Mouse (Mus musculus) liver, embryonic 16.5 days (tissue): ENCODE measurements around the gene Gm960. TPM values are rescaled to one million over a fixed set of nuclear protein-coding genes. Genes with fewer than 3 reads are reported as not detected.
A peak's percentile ranks its signal among the peaks of the same experiment; 100 is the strongest.

Source experiments
- ATAC-seq: fragments of 200-750 bp; cut with Nextera tagmentation; 2 replicates; pipeline ENCODE4 v1.8.0; 2017; ENCODE audit warnings: low read depth, mild to moderate bottlenecking, moderate number of reproducible peaks, moderate library complexity
- H3K27ac ChIP-seq: fragments of 300-500 bp; sonication (generic); 2 replicates; pipeline ENCODE4 v1.5.1; 2014; ENCODE audit warnings: mild to moderate bottlenecking, low read length
- H3K27me3 ChIP-seq: fragments of 300-500 bp; sonication (generic); 2 replicates; pipeline ENCODE4 v1.6.1; 2014; ENCODE audit warnings: low read depth, low read length, mixed read lengths; ENCODE audit not compliant: control insufficient read depth, insufficient read depth
- H3K36me3 ChIP-seq: fragments of 300-500 bp; sonication (generic); 2 replicates; pipeline ENCODE4 v1.6.1; 2014; ENCODE audit warnings: mild to moderate bottlenecking; ENCODE audit not compliant: control insufficient read depth, insufficient read depth
- H3K4me1 ChIP-seq: fragments of 300-500 bp; sonication (generic); 2 replicates; pipeline ENCODE4 v1.6.1; 2014; ENCODE audit warnings: low read depth, low read length, mixed read lengths; ENCODE audit not compliant: control insufficient read depth
- H3K4me2 ChIP-seq: fragments of 300-500 bp; sonication (generic); 2 replicates; pipeline ENCODE4 v1.6.1; 2014; ENCODE audit warnings: low read depth, low read length, mixed read lengths
- H3K4me3 ChIP-seq: fragments of 300-500 bp; sonication (generic); 2 replicates; pipeline ENCODE4 v1.5.1; 2014; ENCODE audit warnings: low read depth, mild to moderate bottlenecking, low read length
- H3K9ac ChIP-seq: fragments of 300-500 bp; sonication (generic); 2 replicates; pipeline ENCODE4 v1.6.1; 2014; ENCODE audit warnings: low read depth, low read length
- H3K9me3 ChIP-seq: fragments of 300-500 bp; sonication (generic); replicated peaks from 2 replicates; pipeline ENCODE4 v1.6.1; 2016; ENCODE audit warnings: low read length; ENCODE audit not compliant: control insufficient read depth
- WGBS: fragments of 180-500 bp; shearing (Covaris S2); extraction: QIAGEN DNeasy Blood & Tissue Kit; methylation state at CpG from one replicate; pipeline ENCODE4 v1.1.7; 2014; ENCODE audit not compliant: insufficient replicate concordance; 5-methylcytosine and 5-hydroxymethylcytosine counted together
- polyA plus RNA-seq: library from polyadenylated mRNA; unstranded; fragments of >200 nt; fragmentation: Nextera tagmentation; extraction: Ambion mirVana; gene quantifications from 2 replicates; pipeline ENCODE4 v1.2.1, GENCODE M21; 2015

The Gm960 gene
- polyA plus RNA-seq, 1 experiment from 2014 or later = 0.57 TPM

DNA sequence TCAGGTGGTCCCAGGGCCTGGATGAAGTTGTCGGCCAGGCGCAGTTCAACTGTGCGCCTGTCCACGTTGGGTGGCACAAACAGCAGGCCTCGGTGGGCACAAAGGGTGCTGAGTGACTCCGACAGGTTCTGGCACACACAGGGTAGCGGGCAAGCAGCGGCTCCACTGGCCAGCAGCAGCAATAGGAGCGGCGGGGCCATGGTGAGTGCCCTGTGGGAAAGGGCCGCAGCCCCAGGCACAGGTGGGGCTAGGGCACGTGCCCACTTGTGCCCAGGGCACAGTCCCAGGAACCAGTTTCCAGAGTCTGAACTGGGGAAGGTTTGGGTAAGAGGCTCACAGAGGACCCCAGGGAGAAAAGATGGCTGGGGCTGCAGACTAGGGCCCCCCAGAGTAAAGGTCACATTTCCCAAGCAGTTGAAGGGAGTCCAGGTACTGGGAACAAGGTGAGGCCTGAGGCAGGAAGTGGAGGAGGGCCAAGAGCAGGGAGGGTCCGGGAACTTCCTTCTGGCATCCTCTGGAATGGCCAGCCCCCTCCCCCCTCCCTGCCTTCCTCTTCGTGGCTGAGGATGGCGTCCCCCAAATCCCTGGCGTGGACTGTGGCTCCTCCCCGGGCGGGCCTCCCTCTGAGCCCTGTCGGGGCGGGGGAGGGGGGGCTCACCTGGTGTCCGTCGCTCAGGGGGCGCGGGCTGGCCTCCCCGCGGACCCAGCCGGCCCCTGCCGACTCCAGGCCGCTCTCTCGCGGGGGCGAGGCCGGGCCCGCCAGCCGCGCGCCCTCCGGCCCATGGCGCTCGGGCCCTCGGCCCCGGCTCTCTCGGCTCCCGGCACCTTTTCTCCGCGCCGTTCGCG lies 83.9 kb downstream of the Gm960 start:
- WGBS = 29% methylated on average over 37 of the region's 49 CpGs
- no peaks in the 10 kb centered on the region for H3K9me3 ChIP-seq
- peaks cover 7% of the 10 kb centered on the region for H3K36me3 ChIP-seq
- ATAC-seq = no peak
- H3K27ac ChIP-seq = no peak overlapping the region
- H3K4me1 ChIP-seq = peaks cover 19% of the 10 kb centered on the region
- peak overlapping the region; percentile 65 for H3K4me3 ChIP-seq
- peak overlapping the region; percentile 94 for H3K4me2 ChIP-seq
- peaks cover 12% of the 10 kb centered on the region for H3K27me3 ChIP-seq
- H3K9ac ChIP-seq = peak overlapping the region; percentile 63

DNA sequence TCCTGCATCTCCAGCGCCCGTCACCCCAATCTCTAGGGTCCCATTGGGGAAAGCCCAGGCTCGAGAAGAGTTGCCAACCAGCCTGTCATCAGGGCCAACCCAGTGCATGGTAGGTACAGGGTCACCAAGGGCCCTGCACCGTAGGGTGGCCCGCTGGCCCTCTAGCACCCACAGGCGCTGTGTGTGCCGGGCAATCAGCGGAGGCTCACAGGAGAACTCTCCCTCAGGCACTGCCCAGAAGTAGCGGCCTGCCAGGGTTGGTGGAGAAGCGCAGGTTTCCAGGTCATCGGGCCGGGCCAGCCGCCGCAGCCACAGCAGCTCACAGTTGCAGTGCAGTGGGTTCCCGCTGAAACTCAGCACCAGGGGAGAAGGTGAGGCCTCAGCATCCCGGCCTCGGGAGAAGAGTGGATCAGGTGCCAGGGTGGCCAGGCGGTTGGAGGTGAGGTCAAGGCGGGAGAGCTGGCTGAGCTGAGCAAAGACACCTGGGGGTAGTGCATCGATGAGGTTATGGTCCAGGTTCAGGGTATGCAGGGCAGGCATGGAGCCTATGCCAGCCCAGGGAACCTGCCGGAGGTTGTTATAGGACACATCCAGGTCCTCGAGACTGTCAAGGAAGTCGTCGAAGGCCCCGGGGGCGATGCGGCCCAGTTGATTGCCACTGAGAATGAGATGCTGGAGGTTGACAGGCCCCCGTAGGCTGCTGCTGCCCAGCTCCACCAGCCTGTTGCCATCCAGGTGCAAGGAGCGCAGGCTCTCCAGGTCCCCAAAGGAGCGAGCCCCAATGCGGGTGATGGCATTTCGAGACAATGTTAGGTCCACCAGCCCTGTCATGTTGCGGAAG lies 84.8 kb downstream of the Gm960 start:
- Histone ChIP-seq H3K4me1 (peaks cover 19% of the 10 kb centered on the region), H3K9me3 (no peaks in the 10 kb centered on the region), H3K9ac (no peak overlapping the region), H3K27me3 (peaks cover 12% of the 10 kb centered on the region), H3K27ac (no peak overlapping the region), H3K4me2 (no peak overlapping the region), H3K4me3 (no peak overlapping the region), H3K36me3 (no peaks in the 10 kb centered on the region; the same call in 1 of the 2 replicates)
- no peak for ATAC-seq
- 88% methylated on average over 33 of the region's 33 CpGs for WGBS

DNA sequence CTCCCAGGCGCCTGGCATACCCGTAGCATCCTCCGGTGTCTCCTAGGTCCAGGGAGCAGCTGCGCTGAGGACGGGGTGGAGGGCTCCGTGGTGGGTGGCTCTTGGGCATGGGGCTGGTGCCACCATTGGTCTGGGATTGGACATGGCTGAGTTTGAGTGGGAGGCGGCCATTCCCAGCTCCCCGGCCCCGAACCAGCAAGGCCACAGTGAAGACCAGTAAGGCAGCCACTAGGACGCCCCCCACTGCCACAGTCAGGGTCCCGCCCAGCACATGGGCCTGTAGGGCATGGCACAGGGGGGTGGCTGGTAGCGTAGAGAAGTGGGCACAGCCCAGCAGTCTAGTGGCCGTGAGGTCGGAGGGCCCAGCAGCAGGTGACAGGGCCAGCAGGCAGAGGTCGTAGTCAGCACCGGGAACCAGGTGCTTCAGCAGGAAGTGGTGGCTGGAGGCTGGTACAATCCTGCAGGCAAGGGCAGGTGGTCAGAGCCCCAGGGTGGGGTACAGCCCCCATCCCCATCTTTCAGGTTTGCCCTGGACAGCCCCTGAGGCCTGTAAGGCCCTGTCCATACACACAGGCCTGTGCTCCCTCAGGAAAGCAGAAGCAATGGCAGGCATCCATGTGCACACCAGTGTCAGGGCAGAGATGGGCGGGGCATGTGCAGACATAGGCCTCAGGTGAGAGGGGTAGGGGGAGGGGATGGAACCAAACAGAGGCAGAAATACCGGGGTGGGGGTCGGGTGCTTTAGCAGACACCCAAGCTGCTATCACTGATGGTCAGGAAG lies 86.1 kb downstream of the Gm960 start:
- Histone ChIP-seq H3K4me1 (peaks cover 19% of the 10 kb centered on the region), H3K9ac (no peak overlapping the region)

DNA sequence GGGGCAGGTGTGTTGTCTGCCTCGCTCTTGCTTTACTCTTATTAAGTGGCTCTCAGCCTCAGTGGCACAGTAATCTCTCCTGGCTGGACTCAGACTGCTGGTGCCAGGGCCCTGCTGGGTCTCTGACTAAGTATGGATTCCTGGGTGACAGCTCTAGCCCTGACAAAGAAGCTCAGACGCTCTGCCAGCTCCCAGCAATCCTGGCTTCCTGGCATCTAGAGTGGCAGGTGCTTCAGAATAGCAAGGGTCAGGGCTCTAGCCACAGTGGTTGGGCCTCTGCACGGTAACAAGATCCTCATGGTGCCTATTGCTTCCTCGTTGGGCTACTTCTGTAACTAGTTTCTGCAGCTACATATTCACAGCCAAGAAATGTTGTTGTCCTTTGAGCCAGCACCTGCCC lies 88.4 kb downstream of the Gm960 start:
- H3K27me3 ChIP-seq = peaks cover 7% of the 10 kb centered on the region
- WGBS = 57% methylated on average over 4 of the region's 4 CpGs
- no peaks in the 10 kb centered on the region for H3K9me3 ChIP-seq
- no peaks in the 10 kb centered on the region for H3K36me3 ChIP-seq
- H3K4me1 ChIP-seq = peaks cover 8% of the 10 kb centered on the region
- H3K4me3 ChIP-seq = no peak overlapping the region
- H3K27ac ChIP-seq = no peak overlapping the region
- H3K4me2 ChIP-seq = no peak overlapping the region
- no peak overlapping the region for H3K9ac ChIP-seq
- ATAC-seq = no peak

More for the DNA sequence above, 86.1 kb downstream of the Gm960 start:
- no peak for ATAC-seq
- Histone ChIP-seq H3K27me3 (peaks cover 12% of the 10 kb centered on the region), H3K36me3 (no peaks in the 10 kb centered on the region), H3K4me2 (no peak overlapping the region), H3K27ac (no peak overlapping the region), H3K9me3 (no peaks in the 10 kb centered on the region), H3K4me3 (no peak overlapping the region)
- WGBS = 81% methylated on average over 19 of the region's 19 CpGs

DNA sequence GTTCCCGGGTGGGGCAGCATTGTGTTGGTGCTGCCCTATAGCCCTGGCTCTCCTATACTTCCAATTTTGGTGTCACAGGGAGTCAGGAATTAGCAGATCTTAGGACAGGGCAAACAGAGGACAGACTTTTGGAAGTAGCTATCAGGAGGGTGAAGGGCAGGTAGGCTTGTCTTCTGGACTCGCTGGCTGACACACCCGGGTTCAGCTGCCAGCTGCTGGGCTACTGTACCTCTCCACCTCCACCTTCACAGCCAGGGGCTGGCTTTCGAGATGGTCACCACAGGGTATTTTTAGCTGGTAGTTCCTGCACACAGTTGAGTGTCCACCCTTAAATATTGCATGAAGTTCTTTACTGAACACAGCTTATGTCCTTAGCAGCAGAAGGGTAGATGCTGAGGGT lies 90.0 kb downstream of the Gm960 start:
- 69% methylated on average over 4 of the region's 4 CpGs for WGBS
- no peaks in the 10 kb centered on the region for H3K9me3 ChIP-seq

DNA sequence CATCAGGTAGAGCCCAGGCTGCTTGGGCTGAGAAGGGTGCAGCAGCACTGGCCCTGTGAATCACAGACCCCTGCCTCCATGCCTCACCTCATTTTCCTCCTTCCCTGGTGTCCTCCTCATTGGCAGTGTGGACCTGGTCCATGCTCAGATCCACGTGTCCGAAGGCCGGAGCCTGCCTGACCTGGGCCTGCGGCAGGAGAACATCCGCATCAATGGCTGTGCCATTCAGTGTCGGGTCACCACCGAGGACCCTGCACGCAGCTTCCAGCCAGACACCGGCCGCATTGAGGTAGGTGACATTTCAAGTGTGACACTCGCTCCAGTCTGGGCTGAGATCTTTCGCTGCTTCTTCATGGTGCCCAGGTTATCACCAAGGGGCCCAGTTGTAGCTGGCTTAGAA lies 91.1 kb downstream of the Gm960 start:
- Histone ChIP-seq H3K27ac (no peak overlapping the region), H3K9me3 (no peaks in the 10 kb centered on the region), H3K27me3 (no peaks in the 10 kb centered on the region), H3K4me2 (no peak overlapping the region), H3K4me1 (peaks cover 13% of the 10 kb centered on the region), H3K9ac (no peak overlapping the region), H3K4me3 (no peak overlapping the region), H3K36me3 (no peaks in the 10 kb centered on the region)
- 79% methylated on average over 12 of the region's 12 CpGs for WGBS
- ATAC-seq = no peak

More for the DNA sequence above, 90.0 kb downstream of the Gm960 start:
- Histone ChIP-seq H3K27me3 (no peaks in the 10 kb centered on the region), H3K4me3 (no peak overlapping the region), H3K36me3 (no peaks in the 10 kb centered on the region), H3K9ac (no peak overlapping the region), H3K27ac (no peak overlapping the region), H3K4me2 (no peak overlapping the region), H3K4me1 (peaks cover 13% of the 10 kb centered on the region)
- ATAC-seq = no peak

DNA sequence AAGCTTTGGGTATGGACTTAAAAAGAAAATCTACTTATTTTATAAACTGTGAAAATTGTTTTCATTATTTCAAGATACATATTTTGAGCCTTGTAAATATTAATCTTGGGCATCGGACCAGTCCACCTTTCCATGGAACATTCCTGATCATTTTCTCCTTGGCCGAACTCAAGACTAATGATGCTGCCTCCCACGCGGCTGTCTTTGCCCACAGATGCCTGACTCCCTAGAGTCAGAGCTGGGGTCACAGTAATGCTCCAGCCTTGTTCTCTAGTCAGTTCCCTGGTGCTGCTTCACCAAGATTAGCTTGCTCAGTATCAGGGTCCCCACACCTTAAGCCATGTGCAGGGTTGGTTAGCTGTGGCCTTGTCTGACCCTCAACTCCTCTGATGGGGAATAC lies 92.8 kb downstream of the Gm960 start:
- no peak for ATAC-seq
- 85% methylated on average over 4 of the region's 4 CpGs for WGBS
- no peak overlapping the region for H3K4me3 ChIP-seq

DNA sequence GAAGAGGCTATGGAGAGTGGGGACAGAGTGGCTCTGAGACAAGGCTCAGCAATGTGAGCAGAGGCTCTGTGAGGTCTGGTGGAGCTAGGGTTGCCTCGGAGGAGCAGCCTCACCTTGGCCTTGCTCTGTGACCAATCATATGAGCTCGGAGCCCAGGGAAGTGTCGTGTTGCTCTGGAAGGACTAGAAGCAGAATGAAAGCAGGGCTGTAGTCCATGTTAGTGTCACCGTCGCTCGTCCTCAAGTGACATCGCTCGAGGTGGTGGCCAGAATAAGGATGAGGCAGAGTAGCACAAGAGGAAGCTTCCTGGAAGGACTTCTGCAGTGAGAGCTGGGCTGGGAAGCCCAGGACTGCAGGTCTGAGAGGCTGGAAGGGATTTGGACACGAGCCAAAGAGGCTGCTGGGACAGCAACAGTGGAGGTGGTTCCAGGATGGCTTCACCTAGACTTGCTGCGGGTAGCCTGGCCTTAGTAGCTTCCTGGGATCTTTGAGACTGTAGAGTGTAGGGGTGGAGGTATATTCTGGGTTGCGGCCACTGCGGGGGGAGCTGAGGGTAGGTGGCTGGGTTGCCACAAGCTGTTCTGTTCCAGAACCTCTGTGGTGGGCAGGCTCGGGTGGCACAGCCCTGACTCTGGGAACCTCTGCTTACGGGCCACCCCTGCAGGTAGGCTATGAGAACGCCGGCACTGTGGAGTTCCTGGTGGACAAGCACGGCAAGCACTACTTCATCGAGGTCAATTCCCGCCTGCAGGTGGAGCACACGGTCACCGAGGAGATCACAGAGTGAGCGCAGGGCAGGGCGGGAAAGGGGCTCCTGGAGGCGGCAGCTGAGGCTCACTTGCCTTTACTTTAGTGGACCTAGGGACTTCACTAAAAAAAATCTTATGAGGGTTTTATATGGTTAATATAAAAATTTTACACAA lies 94.4 kb downstream of the Gm960 start:
- H3K27ac ChIP-seq = no peak overlapping the region
- peak overlapping the region; percentile 20; the same call in 1 of the 2 replicates for H3K9ac ChIP-seq
- H3K4me2 ChIP-seq = no peak overlapping the region
- no peak overlapping the region for H3K4me3 ChIP-seq
- H3K36me3 ChIP-seq = 0 out of 2 replicates have a peak, but pooled peaks cover 2% of the 10 kb centered on the region
- no peaks in the 10 kb centered on the region for H3K9me3 ChIP-seq
- H3K4me1 ChIP-seq = peaks cover 13% of the 10 kb centered on the region
- no peaks in the 10 kb centered on the region for H3K27me3 ChIP-seq
- ATAC-seq = peak; percentile 53
- WGBS = 41% methylated on average over 24 of the region's 24 CpGs

More for the DNA sequence above, 92.8 kb downstream of the Gm960 start:
- Histone ChIP-seq H3K9ac (no peak overlapping the region), H3K27ac (no peak overlapping the region), H3K27me3 (no peaks in the 10 kb centered on the region), H3K4me2 (no peak overlapping the region), H3K36me3 (0 out of 2 replicates have a peak, but pooled peaks cover 2% of the 10 kb centered on the region), H3K9me3 (no peaks in the 10 kb centered on the region), H3K4me1 (peaks cover 13% of the 10 kb centered on the region)
